Mouse (Mus musculus) spleen, adult 2 months (tissue): ENCODE results near the gene Mical2. TPM values are rescaled to one million over a fixed set of nuclear protein-coding genes. Genes with fewer than 3 reads are reported as not detected.

Experiments
- DNase-seq, 2 experiments: peaks; one replicate each; pipeline versions ENCODE4 v3.0.0 to v3.0.0-alpha.2; 2012 to 2021; ENCODE audit warnings: low spot score in 2 of 2, low read depth in 1 of 2
- H3K27ac ChIP-seq: fragments of 200-500 bp; 2 replicates; pipeline ENCODE4 v1.5.1; 2012; ENCODE audit warnings: low read length, inconsistent platforms; ENCODE audit not compliant: insufficient read depth
- H3K27me3 ChIP-seq: fragments of 200-500 bp; 2 replicates; pipeline ENCODE4 v1.6.1; 2012; ENCODE audit warnings: mild to moderate bottlenecking, moderate library complexity, low read length, inconsistent platforms; ENCODE audit not compliant: control insufficient read depth, insufficient read depth
- H3K36me3 ChIP-seq: fragments of 200-500 bp; 2 replicates; pipeline ENCODE4 v1.6.1; 2012; ENCODE audit warnings: mild to moderate bottlenecking, low read length, inconsistent platforms; ENCODE audit not compliant: control insufficient read depth, insufficient read depth
- H3K4me1 ChIP-seq: fragments of 200-500 bp; 2 replicates; pipeline ENCODE4 v1.6.1; 2011; ENCODE audit warnings: inconsistent platforms; ENCODE audit not compliant: control insufficient read depth, insufficient read depth, insufficient read length
- H3K4me3 ChIP-seq: fragments of 200-500 bp; 2 replicates; pipeline ENCODE4 v1.5.1; 2011; ENCODE audit warnings: mild to moderate bottlenecking, inconsistent platforms; ENCODE audit not compliant: insufficient read depth, insufficient read length; ENCODE audit errors: extremely low read depth
- CTCF ChIP-seq: fragments of 200-500 bp; IDR thresholded peaks from 2 replicates; pipeline ENCODE4 v1.5.1; 2011; ENCODE audit warnings: mild to moderate bottlenecking, inconsistent platforms; ENCODE audit not compliant: insufficient read depth, insufficient read length, insufficient replicate concordance; ENCODE audit errors: extremely low read depth
- POLR2A ChIP-seq: fragments of 200-500 bp; IDR thresholded peaks from 2 replicates; pipeline ENCODE4 v1.6.1; 2011; ENCODE audit warnings: low read depth, low read length, inconsistent platforms
- WGBS: fragments of 180-500 bp; shearing (Covaris S2); methylation state at CpG from one replicate; pipeline ENCODE4 v1.1.7; 2018; 5-methylcytosine and 5-hydroxymethylcytosine counted together
- polyA plus RNA-seq: library from polyadenylated mRNA; depleted of rRNA; stranded (reverse); fragments of >200 nt; gene quantifications from 2 replicates; pipeline ENCODE4 v1.2.3, GENCODE M21; 2012

Mical2 gene
- polyA plus RNA-seq, 1 experiment: 3.1 TPM

GRCm38 (mm10) chr7:112427357-112428157 lies 201.9 kb downstream of the Mical2 start, which contains the start of gene Parva:
TSS of gene Parva (plus strand) at chr7:112427505.
- 6% methylated on average over 46 of the region's 49 CpGs for WGBS
- DNase-seq: no peak

DNA sequence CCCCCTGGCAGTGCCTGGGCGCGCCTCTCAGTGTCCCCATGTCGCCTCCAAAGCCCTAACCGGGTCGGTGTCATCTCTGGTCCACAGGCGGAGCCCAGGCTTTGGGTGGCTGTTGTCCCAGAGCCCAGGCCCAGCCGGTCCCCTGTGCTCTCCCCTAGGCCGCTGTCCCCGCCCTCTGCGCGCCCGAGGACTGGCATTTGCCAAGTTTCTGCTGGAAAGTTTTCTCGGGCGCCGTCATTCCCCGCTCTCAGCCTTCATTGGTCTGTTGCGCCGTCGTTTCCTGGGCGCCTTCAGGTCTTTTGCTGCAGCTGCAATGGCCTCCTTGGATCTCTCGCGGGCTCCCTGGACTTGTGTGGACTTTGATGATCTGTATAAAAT lies 202.5 kb downstream of the Mical2 start:
- 9% methylated on average over 22 of the region's 22 CpGs for WGBS
- H3K36me3 ChIP-seq: no peaks in the 10 kb centered on the region
- 0 out of 2 replicates have a peak, but pooled peaks cover 5% of the 10 kb centered on the region for H3K27me3 ChIP-seq
- peak overlapping the region; percentile 50; the same call in 1 of the 2 replicates for H3K4me3 ChIP-seq
- H3K4me1 ChIP-seq: no peaks in the 10 kb centered on the region
- TF ChIP-seq POLR2A (no peak), CTCF (no peak)
- DNase-seq: peak in 1 of 2 experiments; percentile 7
- H3K27ac ChIP-seq: peak overlapping the region; percentile 78

More at GRCm38 (mm10) chr7:112427357-112428157, 201.9 kb downstream of the Mical2 start, which contains the start of gene Parva:
- H3K27ac ChIP-seq: peak within 1 kb of the TSS; percentile 78
- no peaks in the 10 kb centered on the region for H3K36me3 ChIP-seq
- H3K27me3 ChIP-seq: 0 out of 2 replicates have a peak, but pooled peaks cover 5% of the 10 kb centered on the region
- H3K4me3 ChIP-seq: peak within 1 kb of the TSS; percentile 50
- no peaks in the 10 kb centered on the region for H3K4me1 ChIP-seq
- no peak for TF ChIP-seq POLR2A
- no peak for TF ChIP-seq CTCF

DNA sequence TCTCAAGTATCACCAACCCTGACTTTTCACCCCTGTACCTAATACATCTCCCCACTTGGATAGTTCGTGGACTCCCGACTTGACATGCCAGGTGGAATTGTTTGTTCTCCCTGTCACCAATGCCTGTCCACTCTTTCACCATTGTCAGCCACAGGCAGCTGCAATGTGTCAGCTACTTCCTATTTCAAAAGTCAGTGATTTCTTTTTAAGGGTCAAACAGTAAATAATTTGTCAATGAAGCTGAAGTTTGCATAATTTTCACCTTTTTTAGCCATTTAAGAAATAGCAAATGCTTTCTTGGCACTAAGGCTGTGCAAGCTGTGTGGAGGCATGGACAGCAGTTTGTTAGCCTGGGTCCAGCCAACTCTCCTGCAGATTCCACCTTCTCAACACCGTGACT lies 214.2 kb downstream of the Mical2 start:
- H3K4me1 ChIP-seq: no peaks in the 10 kb centered on the region
- no peaks in the 10 kb centered on the region for H3K36me3 ChIP-seq
- H3K27me3 ChIP-seq: no peaks in the 10 kb centered on the region
- TF ChIP-seq POLR2A (no peak), CTCF (no peak)
- H3K4me3 ChIP-seq: no peak overlapping the region
- 80% methylated on average over 3 of the region's 3 CpGs for WGBS
- no peak overlapping the region for H3K27ac ChIP-seq
- no peak for DNase-seq

- TF ChIP-seq POLR2A (no peak), CTCF (no peak)
- Histone ChIP-seq H3K4me1 (no peaks in the 10 kb centered on the region), H3K27ac (no peak overlapping the region), H3K4me3 (no peak overlapping the region), H3K36me3 (no peaks in the 10 kb centered on the region), H3K27me3 (no peaks in the 10 kb centered on the region)
- no peak for DNase-seq
- WGBS: 75% methylated on average over 12 of the region's 12 CpGs
Measured at GRCm38 (mm10) chr7:112444152-112444984, 218.7 kb downstream of the Mical2 start.

DNA sequence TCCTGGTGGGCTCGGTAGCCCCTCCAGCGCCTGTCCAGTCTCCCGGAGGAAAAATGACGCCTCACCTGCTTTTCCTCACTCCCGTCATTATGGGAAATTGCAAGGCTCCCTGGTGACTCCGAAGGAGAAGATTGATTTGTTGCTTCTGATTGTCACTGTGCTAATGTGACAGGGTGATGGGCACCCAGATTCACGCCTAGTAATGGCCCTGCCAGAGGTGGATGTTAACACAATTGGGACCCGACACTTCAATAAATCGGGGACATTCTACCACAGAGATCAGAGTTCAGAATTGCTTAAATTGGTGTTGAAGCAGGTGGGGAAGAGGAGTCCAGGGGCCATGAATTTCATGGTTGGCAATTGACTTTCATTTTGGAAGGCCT lies 219.3 kb downstream of the Mical2 start:
- no peak for DNase-seq
- H3K27ac ChIP-seq: no peak overlapping the region
- H3K36me3 ChIP-seq: no peaks in the 10 kb centered on the region
- no peak for TF ChIP-seq CTCF
- TF ChIP-seq POLR2A: no peak
- no peaks in the 10 kb centered on the region for H3K27me3 ChIP-seq
- H3K4me3 ChIP-seq: no peak overlapping the region
- WGBS: 66% methylated on average over 9 of the region's 9 CpGs
- H3K4me1 ChIP-seq: no peaks in the 10 kb centered on the region

DNA sequence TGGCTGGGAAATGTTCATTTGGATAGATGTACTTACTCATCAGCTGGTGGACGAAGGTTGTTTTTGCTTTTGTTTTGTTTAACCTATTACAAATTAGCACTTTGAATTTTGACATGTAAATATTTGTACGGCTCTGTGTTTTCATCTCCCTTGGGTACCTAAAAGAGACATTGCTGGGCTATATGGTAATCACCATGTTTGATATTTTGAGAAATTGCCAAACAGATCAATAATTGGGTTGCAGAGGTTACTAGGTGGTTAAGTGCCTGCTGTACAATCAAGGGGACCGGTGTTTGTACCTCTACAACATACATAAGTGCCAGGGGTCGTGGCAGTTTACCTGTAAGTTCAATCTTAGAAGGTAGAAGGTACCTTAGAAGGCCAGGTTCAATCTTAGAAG lies 220.8 kb downstream of the Mical2 start:
- no peaks in the 10 kb centered on the region for H3K4me1 ChIP-seq
- TF ChIP-seq POLR2A (no peak), CTCF (no peak)
- DNase-seq: no peak
- H3K36me3 ChIP-seq: no peaks in the 10 kb centered on the region
- no peaks in the 10 kb centered on the region for H3K27me3 ChIP-seq
- WGBS: 77% methylated on average over 4 of the region's 4 CpGs
- H3K4me3 ChIP-seq: no peak overlapping the region
- H3K27ac ChIP-seq: no peak overlapping the region
